Comparison of ENCODE assay signal across 17 mouse cellular contexts in genomic region chr12:73199375-73199774, GRCm38 (mm10).
A peak's percentile ranks its signal among the peaks of the same experiment; 100 is the strongest.
DNase-seq lines count a peak whose midpoint lies in the region; ATAC-seq lines count a peak whose summit lies in the region.
"Had no signal": no experiment of that assay in that cellular context is flagged by ENCODE, and none has a peak within 500 bp of the region (broad histone marks: within the 10 kb centered on the region; RNA-seq: fewer than 3 reads in every experiment).

No protein-coding gene starts in this region.

- H3K36me3 ChIP-seq in forebrain, embryonic 14.5 days (ENCODE audit: control insufficient read depth, insufficient read depth, low read length): no peaks in the 10 kb centered on the region
- no peaks in the 10 kb centered on the region for H3K36me3 ChIP-seq in forebrain, embryonic 12.5 days (replicated peaks)
- H3K36me3 ChIP-seq in kidney, embryonic 16.5 days (ENCODE audit: insufficient read depth, low read length): no peaks in the 10 kb centered on the region
- no peaks in the 10 kb centered on the region for H3K36me3 ChIP-seq in kidney, embryonic 15.5 days
- H3K36me3 ChIP-seq in lung, embryonic 16.5 days (ENCODE audit: control insufficient read depth, insufficient read depth, low read length): no peaks in the 10 kb centered on the region
- H3K36me3 ChIP-seq: liver, embryonic 12.5 days; midbrain, embryonic 12.5 days had no signal

- H3K9ac ChIP-seq in forebrain, embryonic 14.5 days (ENCODE audit: low read length): no peak overlapping the region
- H3K9ac ChIP-seq in forebrain, embryonic 12.5 days: no peak overlapping the region
- no peak overlapping the region for H3K9ac ChIP-seq in kidney, embryonic 16.5 days (replicated peaks; ENCODE audit: low read length)
- no peak overlapping the region for H3K9ac ChIP-seq in kidney, embryonic 15.5 days
- H3K9ac ChIP-seq in lung, embryonic 16.5 days (ENCODE audit: low read length): no peak overlapping the region
- H3K9ac ChIP-seq: forebrain, postnatal 0 days; liver, embryonic 12.5 days; midbrain, embryonic 12.5 days had no signal

- no peak overlapping the region for H3K4me2 ChIP-seq in forebrain, embryonic 14.5 days (ENCODE audit: low read length)
- H3K4me2 ChIP-seq in forebrain, embryonic 12.5 days: no peak overlapping the region
- no peak overlapping the region for H3K4me2 ChIP-seq in kidney, embryonic 16.5 days (replicated peaks; ENCODE audit: low read depth, low read length)
- H3K4me2 ChIP-seq in kidney, embryonic 15.5 days: no peak overlapping the region
- H3K4me2 ChIP-seq in lung, embryonic 16.5 days (ENCODE audit: low read depth, low read length): no peak overlapping the region
- H3K4me2 ChIP-seq: liver, embryonic 12.5 days; midbrain, embryonic 12.5 days had no signal

- no peaks in the 10 kb centered on the region for H3K4me1 ChIP-seq in forebrain, embryonic 14.5 days (ENCODE audit: control insufficient read depth, insufficient read depth, low read length)
- H3K4me1 ChIP-seq in forebrain, embryonic 12.5 days: no peaks in the 10 kb centered on the region
- H3K4me1 ChIP-seq in kidney, embryonic 16.5 days (ENCODE audit: insufficient read depth, low read length): peaks cover 8% of the 10 kb centered on the region
- H3K4me1 ChIP-seq in kidney, embryonic 15.5 days: peaks cover 9% of the 10 kb centered on the region
- peaks cover 5% of the 10 kb centered on the region; the same call in 1 of the 2 replicates for H3K4me1 ChIP-seq in lung, embryonic 16.5 days (replicated peaks; ENCODE audit: control insufficient read depth, insufficient read depth, low read length)
- H3K4me1 ChIP-seq: midbrain, embryonic 12.5 days had no signal

- WGBS in forebrain, embryonic 14.5 days: 70% methylated on average over 7 of the region's 7 CpGs
- 66% methylated on average over 7 of the region's 7 CpGs for WGBS in forebrain, embryonic 12.5 days
- WGBS in kidney, embryonic 16.5 days: 41% methylated on average over 7 of the region's 7 CpGs
- 42% methylated on average over 7 of the region's 7 CpGs for WGBS in kidney, embryonic 15.5 days
- 42% methylated on average over 7 of the region's 7 CpGs for WGBS in lung, embryonic 16.5 days

- H3K27ac ChIP-seq in forebrain, embryonic 14.5 days (ENCODE audit: low read depth, low read length): no peak overlapping the region
- H3K27ac ChIP-seq in forebrain, embryonic 12.5 days: no peak overlapping the region
- no peak overlapping the region for H3K27ac ChIP-seq in kidney, embryonic 16.5 days (ENCODE audit: low read length)
- H3K27ac ChIP-seq in kidney, embryonic 15.5 days: no peak overlapping the region
- H3K27ac ChIP-seq in lung, embryonic 16.5 days (ENCODE audit: low read length): no peak overlapping the region
- H3K27ac ChIP-seq: heart, adult 2 months; liver, embryonic 12.5 days; midbrain, embryonic 12.5 days had no signal

- no peaks in the 10 kb centered on the region for H3K9me3 ChIP-seq in forebrain, embryonic 14.5 days (replicated peaks; ENCODE audit: control insufficient read depth, low read length)
- no peaks in the 10 kb centered on the region for H3K9me3 ChIP-seq in forebrain, embryonic 12.5 days
- H3K9me3 ChIP-seq in kidney, embryonic 16.5 days (ENCODE audit: low read length): no peaks in the 10 kb centered on the region
- H3K9me3 ChIP-seq in kidney, embryonic 15.5 days (replicated peaks): no peaks in the 10 kb centered on the region
- no peaks in the 10 kb centered on the region for H3K9me3 ChIP-seq in lung, embryonic 16.5 days (ENCODE audit: control insufficient read depth, low read length)
- H3K9me3 ChIP-seq: liver, embryonic 12.5 days; midbrain, embryonic 12.5 days had no signal

- peak; percentile 5 for DNase-seq in forebrain, embryonic 14.5 days (ENCODE audit: low spot score)
- no peak for DNase-seq in lung, adult 18-20 months
- peak; percentile 31 for DNase-seq in mesoderm, embryonic 11.5 days (ENCODE audit: low read depth, low spot score)
- DNase-seq: cerebellum, adult 11 months; cerebellum, postnatal 14 days; forebrain, postnatal 0 days; heart, adult 2 months; thymus, postnatal 25 days had no signal

- no peak overlapping the region for H3K4me3 ChIP-seq in forebrain, embryonic 14.5 days (ENCODE audit: low read depth, low read length)
- no peak overlapping the region for H3K4me3 ChIP-seq in forebrain, embryonic 12.5 days (replicated peaks)
- no peak overlapping the region for H3K4me3 ChIP-seq in kidney, embryonic 16.5 days (ENCODE audit: low read length)
- H3K4me3 ChIP-seq in kidney, embryonic 15.5 days (replicated peaks): no peak overlapping the region
- H3K4me3 ChIP-seq in lung, embryonic 16.5 days (ENCODE audit: low read length): no peak overlapping the region
- H3K4me3 ChIP-seq: erythroblast, embryonic 14.5 days; heart, adult 2 months; liver, embryonic 12.5 days; midbrain, embryonic 12.5 days had no signal

- no peak for ATAC-seq in forebrain, embryonic 14.5 days
- ATAC-seq in forebrain, embryonic 12.5 days (ENCODE audit: low FRiP score): no peak
- ATAC-seq in kidney, embryonic 16.5 days (ENCODE audit: low FRiP score, low TSS enrichment): peak; percentile 69; the same call in 1 of the 2 replicates
- no peak for ATAC-seq in kidney, embryonic 15.5 days (replicated peaks; ENCODE audit: low FRiP score)
- ATAC-seq in lung, embryonic 16.5 days (ENCODE audit: low read depth): 0 out of 2 replicates have a peak, but pooled peaks have one; percentile 36
- no peak for ATAC-seq in megakaryocyte, adult 5-6 weeks (ENCODE audit: poor library complexity, severe bottlenecking)
- ATAC-seq: forebrain, postnatal 0 days; liver, embryonic 12.5 days; lung, postnatal 0 days had no signal

- no peaks in the 10 kb centered on the region for H3K27me3 ChIP-seq in forebrain, embryonic 14.5 days (replicated peaks; ENCODE audit: control insufficient read depth, insufficient read depth, low read length)
- H3K27me3 ChIP-seq in forebrain, embryonic 12.5 days: no peaks in the 10 kb centered on the region
- H3K27me3 ChIP-seq in kidney, embryonic 16.5 days (ENCODE audit: insufficient read depth, low read length): no peaks in the 10 kb centered on the region
- H3K27me3 ChIP-seq in kidney, embryonic 15.5 days: no peaks in the 10 kb centered on the region
- no peaks in the 10 kb centered on the region for H3K27me3 ChIP-seq in lung, embryonic 16.5 days (ENCODE audit: control insufficient read depth, insufficient read depth, low read depth, low read length)
- H3K27me3 ChIP-seq: liver, embryonic 12.5 days; midbrain, embryonic 12.5 days had no signal

Comparison
In these comparisons a context has a peak if more than half of its experiments do, and no peak if none do; other contexts are left out.
1. ATAC-seq: peak in kidney, embryonic 16.5 days (single experiment) and lung, embryonic 16.5 days (single experiment); none in forebrain, embryonic 14.5 days (single experiment), forebrain, embryonic 12.5 days (single experiment), kidney, embryonic 15.5 days (single experiment) and megakaryocyte, adult 5-6 weeks (single experiment).
2. DNase-seq: peak in forebrain, embryonic 14.5 days (single experiment) and mesoderm, embryonic 11.5 days (single experiment); none in lung, adult 18-20 months (0 of 2).